Mouse (Mus musculus) forebrain, embryonic 14.5 days (tissue): ENCODE data around the gene Pnma5. TPM values are rescaled to one million over a fixed set of nuclear protein-coding genes. Genes with fewer than 3 reads are reported as not detected.
"Not testable (repeated sequence)": the region's sequence is repeated elsewhere in the genome, so short reads cannot be mapped to it uniquely, and the experiment has no call there.

ENCODE experiments used
- ATAC-seq: fragments of 200-750 bp; cut with Nextera tagmentation; 2 replicates; pipeline ENCODE4 v1.8.0; 2017; ENCODE audit warnings: mild to moderate bottlenecking, moderate library complexity
- DNase-seq: peaks from one replicate; pipeline ENCODE4 v3.0.0-alpha.2; 2015; ENCODE audit warnings: low spot score
- H3K27ac ChIP-seq: fragments of 300-500 bp; sonication (generic); 2 replicates; pipeline ENCODE4 v1.5.1; 2014; ENCODE audit warnings: low read depth, mild to moderate bottlenecking, control low read depth, low read length, moderate library complexity
- H3K27me3 ChIP-seq: fragments of 300-500 bp; sonication (generic); replicated peaks from 2 replicates; pipeline ENCODE4 v1.6.1; 2014; ENCODE audit warnings: low read length, control low read depth, mixed read lengths; ENCODE audit not compliant: control insufficient read depth, insufficient read depth
- H3K36me3 ChIP-seq: fragments of 300-500 bp; sonication (generic); 2 replicates; pipeline ENCODE4 v1.6.1; 2014; ENCODE audit warnings: low read length, control low read depth; ENCODE audit not compliant: control insufficient read depth, insufficient read depth
- H3K4me1 ChIP-seq: fragments of 300-500 bp; sonication (generic); 2 replicates; pipeline ENCODE4 v1.6.1; 2014; ENCODE audit warnings: antibody characterized with exemption, low read length, control low read depth; ENCODE audit not compliant: control insufficient read depth, insufficient read depth
- H3K4me2 ChIP-seq: fragments of 300-500 bp; sonication (generic); 2 replicates; pipeline ENCODE4 v1.6.1; 2014; ENCODE audit warnings: mild to moderate bottlenecking, control low read depth, low read length
- H3K4me3 ChIP-seq: fragments of 300-500 bp; sonication (generic); 2 replicates; pipeline ENCODE4 v1.5.1; 2014; ENCODE audit warnings: low read depth, low read length, control low read depth
- H3K9ac ChIP-seq: fragments of 300-500 bp; sonication (generic); 2 replicates; pipeline ENCODE4 v1.6.1; 2014; ENCODE audit warnings: mild to moderate bottlenecking, low read length, control low read depth, moderate library complexity
- H3K9me3 ChIP-seq: fragments of 300-500 bp; sonication (generic); replicated peaks from 2 replicates; pipeline ENCODE4 v1.6.1; 2016; ENCODE audit warnings: low read length, control low read depth, mixed read lengths; ENCODE audit not compliant: control insufficient read depth
- WGBS: fragments of 180-500 bp; shearing (Covaris S2); extraction: QIAGEN DNeasy Blood & Tissue Kit; methylation state at CpG from one replicate; pipeline ENCODE4 v1.1.7; 2014; 5-methylcytosine and 5-hydroxymethylcytosine counted together
- polyA plus RNA-seq: library from polyadenylated mRNA; unstranded; fragments of >200 nt; fragmentation: Nextera tagmentation; extraction: Ambion mirVana; gene quantifications from 2 replicates; pipeline ENCODE4 v1.2.1, GENCODE M21; 2014

Gene Pnma5
- polyA plus RNA-seq = not detected in 2 replicates

GRCm38 (mm10) chrX:73037003-73037402, at the start of gene Pnma5:
Gene Pnma5, minus strand, starts transcription at chrX:73037103.
- Histone ChIP-seq H3K9me3 (no peaks in the 10 kb centered on the region), H3K27ac (no peak within 1 kb of the TSS), H3K9ac (no peak within 1 kb of the TSS), H3K4me3 (no peak within 1 kb of the TSS), H3K4me1 (no peaks in the 10 kb centered on the region), H3K36me3 (no peaks in the 10 kb centered on the region), H3K4me2 (no peak within 1 kb of the TSS), H3K27me3 (no peaks in the 10 kb centered on the region)
- ATAC-seq (no peak), DNase-seq (no peak)
- 81% methylated on average over 1 of the region's 1 CpGs for WGBS

- not testable (repeated sequence) for H3K36me3 ChIP-seq, ATAC-seq, H3K4me1 ChIP-seq, H3K4me2 ChIP-seq, H3K27me3 ChIP-seq, H3K9me3 ChIP-seq, H3K27ac ChIP-seq, H3K9ac ChIP-seq, DNase-seq, H3K4me3 ChIP-seq
- 85% methylated on average over 16 of the region's 19 CpGs for WGBS
These were observed 45.6 kb upstream of the Pnma5 start, which contains the start of gene Xlr4a for GRCm38 (mm10) chrX:73082267-73083055. Gene Xlr4a, minus strand, starts transcription at chrX:73082478.

GRCm38 (mm10) chrX:73066765-73067312, 29.9 kb upstream of the Pnma5 start:
- not testable (repeated sequence) for H3K36me3 ChIP-seq, H3K9ac ChIP-seq, H3K27ac ChIP-seq, H3K9me3 ChIP-seq, H3K4me1 ChIP-seq, H3K4me2 ChIP-seq, ATAC-seq, H3K27me3 ChIP-seq, DNase-seq, H3K4me3 ChIP-seq
- 67% methylated on average over 1 of the region's 5 CpGs for WGBS

- peak within 1 kb of the TSS; percentile 52 for H3K4me2 ChIP-seq
- WGBS = 41% methylated on average over 7 of the region's 7 CpGs
- H3K27ac ChIP-seq = no peak within 1 kb of the TSS
- H3K4me1 ChIP-seq = no peaks in the 10 kb centered on the region
- no peaks in the 10 kb centered on the region for H3K36me3 ChIP-seq
- peak within 1 kb of the TSS; percentile 30 for H3K4me3 ChIP-seq
- no peak; the same call in none of the 2 replicates for ATAC-seq
- no peaks in the 10 kb centered on the region for H3K27me3 ChIP-seq
- H3K9ac ChIP-seq = peak within 1 kb of the TSS; percentile 56
- H3K9me3 ChIP-seq = no peaks in the 10 kb centered on the region
- no peak for DNase-seq
These were observed 27.5 kb upstream of the Pnma5 start, which contains the start of gene Pnma3 for GRCm38 (mm10) chrX:73064415-73064793. Gene Pnma3, plus strand, starts transcription at chrX:73064787.

GRCm38 (mm10) chrX:73063512-73064414, 26.9 kb upstream of the Pnma5 start:
- H3K27ac ChIP-seq = no peak overlapping the region
- peak overlapping the region; percentile 56 for H3K9ac ChIP-seq
- peak; percentile 53 for DNase-seq
- no peaks in the 10 kb centered on the region for H3K36me3 ChIP-seq
- H3K4me3 ChIP-seq = peak overlapping the region; percentile 30
- no peaks in the 10 kb centered on the region for H3K4me1 ChIP-seq
- H3K27me3 ChIP-seq = no peaks in the 10 kb centered on the region
- peak; percentile 94 for ATAC-seq
- H3K4me2 ChIP-seq = peak overlapping the region; percentile 52
- 32% methylated on average over 24 of the region's 24 CpGs for WGBS
- no peaks in the 10 kb centered on the region for H3K9me3 ChIP-seq

- H3K9ac ChIP-seq = no peak overlapping the region
- no peaks in the 10 kb centered on the region for H3K36me3 ChIP-seq
- 64% methylated on average over 5 of the region's 5 CpGs for WGBS
- no peak overlapping the region for H3K27ac ChIP-seq
- H3K27me3 ChIP-seq = no peaks in the 10 kb centered on the region
- H3K4me1 ChIP-seq = no peaks in the 10 kb centered on the region
- H3K4me3 ChIP-seq = no peak overlapping the region
- H3K9me3 ChIP-seq = no peaks in the 10 kb centered on the region
- ATAC-seq (no peak), DNase-seq (no peak)
- H3K4me2 ChIP-seq = no peak overlapping the region
These were observed 25.4 kb upstream of the Pnma5 start for GRCm38 (mm10) chrX:73062323-73062722.

GRCm38 (mm10) chrX:73061528-73061927, 24.6 kb upstream of the Pnma5 start:
- H3K27ac ChIP-seq = no peak overlapping the region
- H3K9ac ChIP-seq = no peak overlapping the region
- no peaks in the 10 kb centered on the region for H3K9me3 ChIP-seq
- 74% methylated on average over 1 of the region's 1 CpGs for WGBS
- ATAC-seq (no peak), DNase-seq (no peak)
- H3K4me1 ChIP-seq = no peaks in the 10 kb centered on the region
- H3K36me3 ChIP-seq = no peaks in the 10 kb centered on the region
- H3K4me2 ChIP-seq = no peak overlapping the region
- no peaks in the 10 kb centered on the region for H3K27me3 ChIP-seq
- no peak overlapping the region for H3K4me3 ChIP-seq

GRCm38 (mm10) chrX:73053860-73054563, 17.1 kb upstream of the Pnma5 start:
- peak; percentile 95 for DNase-seq
- Histone ChIP-seq H3K9ac (no peak overlapping the region), H3K27me3 (no peaks in the 10 kb centered on the region), H3K4me3 (no peak overlapping the region), H3K9me3 (no peaks in the 10 kb centered on the region), H3K4me1 (no peaks in the 10 kb centered on the region), H3K27ac (no peak overlapping the region), H3K4me2 (no peak overlapping the region), H3K36me3 (no peaks in the 10 kb centered on the region)
- WGBS = 15% methylated on average over 14 of the region's 14 CpGs
- peak; percentile 98 for ATAC-seq
